Mouse (Mus musculus) thymus, postnatal 10 days (tissue): Measurements from ENCODE around the gene Gm28035.

Experiments used
- DNase-seq, 2 experiments: peaks; one replicate each; pipeline ENCODE4 v3.0.0; 2021; ENCODE audit warnings: low spot score in 2 of 2

The Gm28035 gene

DNA sequence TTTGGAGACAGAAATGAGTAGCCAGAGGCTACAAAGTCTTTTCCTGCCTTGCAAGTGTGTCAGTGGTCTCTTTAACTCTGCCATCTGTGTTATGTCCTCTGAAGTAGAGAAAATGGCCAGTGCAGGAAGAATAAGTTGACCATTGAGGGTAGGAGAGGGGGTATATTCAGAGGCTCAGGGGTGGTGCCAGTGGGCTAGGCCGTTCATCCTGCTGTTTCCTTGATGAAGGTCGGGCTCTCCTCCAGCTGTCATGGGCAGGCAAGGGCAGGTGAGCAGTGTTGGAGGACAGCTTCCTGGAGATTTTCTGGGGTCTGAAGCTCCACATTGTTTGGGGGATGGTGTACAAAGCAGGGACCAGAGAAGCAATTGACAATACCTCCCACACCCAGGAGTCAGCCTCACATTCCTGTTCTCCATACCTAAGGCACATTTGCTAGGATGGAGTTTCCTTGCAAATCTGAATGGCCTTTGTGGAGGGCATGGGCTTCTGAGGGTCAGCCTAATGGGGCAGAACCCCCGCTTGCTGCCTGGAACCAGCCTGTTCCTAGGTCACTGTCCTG lies 1.4 kb upstream of the Gm28035 start:
- no peak for DNase-seq

DNA sequence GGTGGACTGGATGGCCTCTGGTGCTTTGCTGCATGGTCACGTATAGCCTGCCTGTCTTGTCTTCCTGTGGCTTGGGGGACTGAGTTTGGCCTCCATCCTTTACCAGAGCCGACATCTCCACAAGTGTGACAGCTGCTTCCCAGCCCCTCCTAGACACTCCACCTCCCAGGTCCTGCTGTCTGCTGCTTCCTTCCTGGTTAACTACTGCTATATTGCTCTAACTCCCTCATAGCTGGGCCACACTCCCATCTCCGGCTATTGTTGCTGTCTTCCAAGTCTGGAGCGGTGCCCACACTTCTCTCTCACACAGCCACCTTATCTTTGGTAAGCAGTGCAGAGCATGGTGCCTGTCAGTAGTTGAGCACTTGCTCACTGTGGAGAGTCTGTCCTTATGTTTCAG lies 590 bp upstream of the Gm28035 start:
- no peak for DNase-seq

DNA sequence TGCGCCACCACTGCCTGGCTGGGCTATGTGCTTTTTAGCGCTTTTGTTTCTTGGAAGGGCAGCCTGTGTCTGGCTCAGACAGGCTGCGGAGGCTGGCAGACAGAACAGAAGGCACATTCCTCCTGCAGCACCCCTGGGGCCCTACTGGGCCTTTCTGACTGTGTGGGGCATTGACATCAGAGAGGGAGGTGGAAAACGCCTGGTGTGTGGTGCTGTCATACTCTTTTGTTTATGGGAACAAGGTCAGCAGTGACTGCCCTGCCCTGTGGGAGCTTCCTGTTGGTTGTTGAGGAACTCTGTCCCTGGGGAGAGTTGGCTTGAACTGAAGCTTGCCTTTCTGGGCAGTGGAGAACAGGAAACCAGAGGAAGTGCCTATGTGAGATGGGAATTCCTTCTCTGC lies 2.1 kb downstream of the Gm28035 start:
- no peak for DNase-seq

DNA sequence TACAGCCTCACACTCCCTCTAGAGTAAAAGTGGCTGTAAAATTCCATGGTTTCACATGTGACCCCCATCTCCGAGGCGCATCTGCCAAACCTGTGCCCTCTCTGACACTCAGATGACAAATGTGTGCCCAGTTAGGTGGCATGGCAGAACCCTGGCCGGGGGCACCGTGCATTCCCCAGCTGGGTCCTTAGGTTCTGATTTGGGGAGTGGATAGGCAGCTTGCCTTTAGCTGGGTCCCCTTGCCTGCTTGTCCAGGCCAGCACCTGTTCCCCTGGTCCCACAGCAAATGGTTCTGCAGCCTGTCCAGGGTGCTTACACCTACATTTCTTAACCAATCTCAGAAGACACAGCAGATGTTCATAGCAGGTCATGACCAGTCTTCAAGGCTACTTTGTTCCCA lies 3.0 kb downstream of the Gm28035 start:
- DNase-seq: no peak

DNA sequence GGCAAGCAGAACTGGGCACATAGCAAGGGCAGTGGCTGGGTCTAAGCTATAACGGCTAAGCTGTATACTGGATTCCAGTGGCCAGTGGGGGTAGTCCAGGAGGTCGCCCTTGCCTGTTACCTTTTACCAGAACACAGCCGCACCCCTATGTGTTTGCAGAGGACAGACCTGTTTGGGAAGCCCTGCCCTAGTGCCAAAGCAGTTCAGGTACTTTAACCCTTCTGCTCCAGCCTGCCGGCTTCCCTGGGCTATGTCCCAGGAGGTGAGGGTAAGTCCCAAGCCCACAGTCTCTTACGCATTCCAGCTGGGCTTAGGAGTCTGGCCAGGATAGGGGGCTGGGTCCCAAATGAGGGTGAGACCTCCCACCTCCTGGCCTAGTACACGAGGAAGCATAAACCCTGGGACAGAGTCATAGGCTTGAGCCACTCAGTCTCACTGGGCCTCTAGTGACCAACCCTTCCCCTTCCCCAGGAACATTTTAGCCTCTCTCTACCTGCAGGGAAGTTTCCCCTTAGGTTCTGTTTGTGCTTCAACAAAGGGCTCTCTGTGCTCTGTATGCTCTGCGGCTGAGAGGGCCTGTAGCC lies 4.3 kb downstream of the Gm28035 start:
- no peak for DNase-seq

DNA sequence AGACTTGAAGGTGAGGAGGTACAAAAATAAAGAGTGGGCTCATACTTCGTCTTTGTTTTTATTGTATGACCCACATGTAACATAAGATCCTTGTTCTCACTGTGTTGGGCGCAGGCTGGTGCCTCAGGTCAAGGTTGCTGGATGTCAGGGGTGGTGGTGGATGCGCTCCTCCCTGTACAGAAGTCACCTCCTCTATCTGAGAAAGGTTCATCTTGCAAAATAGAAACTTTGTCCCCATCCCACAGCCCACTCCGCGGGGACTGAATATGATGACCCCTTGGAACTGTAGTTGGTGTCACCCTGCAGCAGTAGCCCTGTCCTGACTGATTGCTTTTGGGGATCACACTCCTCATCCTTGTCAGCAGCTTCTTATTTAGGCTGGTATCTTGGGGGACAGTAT lies 6.7 kb downstream of the Gm28035 start:
- no peak for DNase-seq

DNA sequence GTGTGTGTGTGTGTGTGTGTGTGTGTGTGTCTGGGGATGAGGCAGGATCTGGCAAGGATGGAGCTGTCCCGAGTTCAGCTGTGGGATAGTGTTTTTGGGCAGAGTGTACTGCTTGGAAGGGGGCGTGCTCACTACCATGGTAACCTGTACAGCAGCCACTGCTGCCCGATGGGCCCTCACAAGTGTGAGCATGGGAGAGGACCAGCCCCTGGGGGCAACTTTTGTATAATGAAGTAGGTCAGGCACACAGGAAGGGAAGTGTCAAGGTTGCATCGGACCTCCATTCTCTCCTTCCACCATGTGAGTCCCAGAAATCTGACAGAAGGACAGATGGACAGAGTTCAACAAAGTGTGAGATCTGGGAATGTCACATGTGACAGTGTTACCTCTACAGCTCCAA lies 7.3 kb downstream of the Gm28035 start:
- DNase-seq: no peak

DNA sequence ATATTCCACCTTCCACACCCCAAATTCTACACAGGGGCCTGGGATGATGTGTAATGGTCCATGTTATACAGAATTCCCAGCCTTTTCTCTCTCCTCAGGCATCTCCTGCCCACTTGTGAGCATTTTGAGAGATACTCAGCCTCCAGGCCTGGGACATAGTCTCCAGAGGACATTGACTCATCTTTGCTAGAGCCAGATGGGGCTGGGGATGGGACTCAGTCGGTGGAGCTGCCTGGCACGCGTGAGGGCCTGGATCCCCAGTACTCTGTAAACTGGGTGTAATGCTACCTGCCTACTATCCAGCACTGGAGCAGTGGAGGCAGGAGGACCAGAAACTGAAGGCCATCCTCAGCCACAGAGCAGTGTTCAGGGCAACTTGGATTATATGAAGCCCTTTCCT lies 8.8 kb downstream of the Gm28035 start:
- no peak for DNase-seq

DNA sequence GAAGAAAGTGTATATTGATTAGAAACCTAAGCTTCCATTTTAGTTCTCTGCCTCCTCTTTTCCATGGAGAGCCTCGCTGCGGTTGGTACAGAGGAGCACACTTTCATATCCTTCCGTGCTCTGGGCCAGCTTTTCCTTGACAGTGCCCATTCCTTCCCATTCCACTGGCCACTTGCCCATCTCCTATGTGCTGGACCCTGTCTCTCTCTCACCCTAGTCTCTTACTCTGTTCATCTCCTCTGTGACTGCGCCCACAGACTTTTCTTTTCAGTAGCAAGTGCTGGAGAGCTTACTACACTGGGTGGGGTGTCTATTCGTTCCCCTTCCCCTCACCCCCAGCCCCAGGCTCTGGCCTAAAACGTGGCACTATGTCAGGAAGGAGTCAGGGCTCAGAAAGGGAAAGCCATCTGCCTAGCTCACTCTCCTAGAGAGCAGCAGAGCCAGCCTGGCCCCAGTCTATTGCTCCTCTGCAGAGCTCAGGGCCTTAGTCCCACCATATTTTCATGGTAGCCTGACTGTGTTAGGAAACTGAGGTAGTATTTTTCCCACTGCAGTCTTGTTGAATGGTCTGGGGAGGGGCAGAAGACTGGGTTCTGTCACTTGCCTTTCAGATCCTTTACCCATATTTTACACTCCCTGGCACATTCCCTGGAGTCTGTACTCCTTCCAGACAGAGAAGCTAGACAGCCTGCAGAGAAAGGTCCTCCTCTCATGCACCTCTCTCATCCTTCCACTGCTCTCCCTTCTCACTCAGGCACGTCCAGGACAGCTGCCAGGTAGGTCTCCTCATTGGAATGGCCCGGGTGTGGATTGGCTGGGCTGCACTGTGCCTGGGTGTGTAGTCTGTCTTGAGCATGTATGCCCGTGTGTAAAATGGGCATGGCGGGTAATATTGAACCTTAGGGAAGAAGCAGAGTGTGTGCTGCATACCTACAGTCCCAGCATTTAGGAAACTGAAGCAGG lies 10.1 kb downstream of the Gm28035 start:
- no peak for DNase-seq

DNA sequence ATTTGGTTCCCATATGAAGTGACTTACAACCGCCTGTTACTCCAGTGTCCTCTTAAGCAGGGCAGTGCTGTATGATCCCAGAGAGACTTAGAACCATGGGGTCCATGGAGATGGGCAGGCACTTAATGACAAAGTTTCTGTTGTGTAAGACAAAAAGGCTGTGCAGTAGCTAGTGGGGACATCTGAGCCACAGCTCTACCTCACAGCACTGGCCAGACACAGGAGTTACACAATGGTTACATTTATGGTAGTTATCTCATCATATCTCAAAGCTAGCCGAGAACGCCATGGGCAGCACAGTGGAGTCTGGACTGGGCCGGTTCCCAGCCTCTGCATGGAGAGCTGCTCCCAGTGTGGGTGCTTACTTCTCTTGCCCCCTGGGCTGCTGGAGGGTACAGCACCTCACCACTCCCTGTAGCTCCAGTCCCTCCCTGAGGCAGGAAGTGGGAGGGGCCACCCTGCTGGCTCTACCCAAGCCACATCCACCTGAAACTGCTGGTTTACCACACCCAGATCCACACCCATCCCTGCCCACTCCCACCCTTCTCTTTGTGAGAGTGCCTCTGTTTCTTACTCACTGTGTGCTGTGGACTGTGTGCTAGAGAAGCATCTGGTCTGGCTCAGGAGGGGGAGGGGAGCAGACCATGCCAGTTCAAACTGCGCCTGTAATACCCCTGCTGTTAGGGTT lies 11.2 kb downstream of the Gm28035 start:
- peak; percentile 79 to 80 for DNase-seq

DNA sequence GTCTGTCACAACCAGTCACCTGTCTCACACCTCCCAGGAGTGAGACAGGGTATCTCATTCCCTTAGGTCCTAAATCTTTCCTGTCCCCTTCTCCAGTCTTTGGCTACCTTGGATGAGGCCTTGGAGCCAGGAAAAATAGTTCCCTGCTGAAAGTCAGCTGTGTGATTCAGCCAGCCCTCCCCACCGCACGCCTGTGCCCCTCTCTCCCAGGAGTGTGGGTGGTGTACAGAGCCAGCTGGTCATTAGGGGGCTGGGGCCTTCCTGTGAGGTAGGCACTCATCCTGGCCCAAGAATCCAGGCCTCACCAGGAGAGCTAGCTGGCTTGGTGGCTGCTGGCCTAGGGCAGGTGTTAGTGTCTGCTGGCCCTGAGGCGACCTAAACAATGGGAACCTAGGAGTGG lies 12.2 kb downstream of the Gm28035 start:
- DNase-seq: no peak

DNA sequence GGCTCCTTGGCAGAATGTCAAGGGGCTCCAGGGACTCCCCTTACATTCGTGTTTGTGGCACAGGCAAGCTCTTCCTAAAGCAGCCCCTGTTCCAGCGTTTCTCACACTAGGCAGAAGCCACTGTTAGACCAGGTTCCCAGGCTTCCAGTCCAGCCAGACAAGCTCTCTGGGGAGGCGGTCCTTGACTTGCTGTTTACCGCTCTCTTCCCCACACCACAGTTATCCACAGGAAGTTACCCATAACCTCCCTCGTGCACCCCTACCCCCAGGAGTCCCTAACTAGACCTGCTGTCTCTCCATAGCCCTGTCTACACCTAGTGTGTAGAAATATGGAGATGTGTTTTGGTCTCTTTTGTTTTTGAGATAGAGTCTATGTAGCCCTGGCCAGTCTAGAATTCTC lies 13.4 kb downstream of the Gm28035 start:
- no peak for DNase-seq

DNA sequence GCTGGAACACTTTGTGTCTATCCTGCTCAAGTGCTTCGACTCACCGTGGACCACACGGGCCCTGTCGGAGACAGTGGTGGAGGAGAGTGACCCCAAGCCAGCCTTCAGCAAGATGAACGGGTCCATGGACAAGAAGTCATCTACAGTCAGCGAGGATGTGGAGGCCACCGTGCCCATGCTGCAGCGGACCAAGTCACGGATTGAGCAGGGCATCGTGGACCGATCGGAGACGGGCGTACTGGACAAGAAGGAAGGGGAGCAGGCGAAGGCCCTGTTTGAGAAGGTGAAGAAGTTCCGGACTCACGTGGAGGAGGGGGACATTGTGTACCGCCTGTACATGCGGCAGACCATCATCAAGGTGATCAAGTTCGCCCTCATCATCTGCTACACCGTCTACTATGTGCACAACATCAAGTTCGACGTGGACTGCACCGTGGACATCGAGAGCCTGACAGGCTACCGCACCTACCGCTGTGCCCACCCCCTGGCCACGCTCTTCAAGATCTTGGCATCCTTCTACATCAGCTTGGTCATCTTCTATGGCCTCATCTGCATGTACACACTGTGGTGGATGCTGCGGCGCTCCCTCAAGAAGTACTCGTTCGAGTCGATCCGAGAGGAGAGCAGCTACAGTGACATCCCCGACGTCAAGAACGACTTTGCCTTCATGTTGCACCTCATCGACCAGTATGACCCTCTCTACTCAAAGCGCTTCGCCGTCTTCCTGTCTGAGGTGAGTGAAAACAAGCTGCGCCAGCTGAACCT lies 15.4 kb downstream of the Gm28035 start:
- DNase-seq: no peak

DNA sequence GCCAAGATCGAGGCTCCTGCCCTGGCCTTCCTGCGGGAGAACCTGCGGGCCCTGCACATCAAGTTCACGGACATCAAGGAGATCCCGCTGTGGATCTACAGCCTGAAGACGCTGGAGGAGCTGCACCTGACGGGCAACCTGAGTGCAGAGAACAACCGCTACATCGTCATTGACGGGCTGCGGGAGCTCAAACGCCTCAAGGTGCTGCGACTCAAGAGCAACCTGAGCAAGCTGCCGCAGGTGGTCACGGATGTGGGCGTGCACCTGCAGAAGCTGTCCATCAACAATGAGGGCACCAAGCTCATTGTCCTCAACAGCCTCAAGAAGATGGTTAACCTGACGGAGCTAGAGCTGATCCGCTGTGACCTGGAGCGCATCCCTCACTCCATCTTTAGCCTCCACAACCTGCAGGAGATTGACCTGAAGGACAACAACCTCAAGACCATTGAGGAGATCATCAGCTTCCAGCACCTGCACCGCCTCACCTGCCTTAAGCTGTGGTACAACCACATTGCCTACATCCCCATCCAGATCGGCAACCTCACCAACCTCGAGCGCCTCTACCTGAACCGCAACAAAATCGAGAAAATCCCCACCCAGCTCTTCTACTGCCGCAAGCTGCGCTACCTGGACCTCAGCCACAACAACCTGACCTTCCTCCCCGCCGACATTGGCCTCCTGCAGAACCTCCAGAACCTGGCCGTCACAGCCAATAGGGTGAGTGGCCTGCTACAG lies 16.4 kb downstream of the Gm28035 start:
- DNase-seq: no peak

DNA sequence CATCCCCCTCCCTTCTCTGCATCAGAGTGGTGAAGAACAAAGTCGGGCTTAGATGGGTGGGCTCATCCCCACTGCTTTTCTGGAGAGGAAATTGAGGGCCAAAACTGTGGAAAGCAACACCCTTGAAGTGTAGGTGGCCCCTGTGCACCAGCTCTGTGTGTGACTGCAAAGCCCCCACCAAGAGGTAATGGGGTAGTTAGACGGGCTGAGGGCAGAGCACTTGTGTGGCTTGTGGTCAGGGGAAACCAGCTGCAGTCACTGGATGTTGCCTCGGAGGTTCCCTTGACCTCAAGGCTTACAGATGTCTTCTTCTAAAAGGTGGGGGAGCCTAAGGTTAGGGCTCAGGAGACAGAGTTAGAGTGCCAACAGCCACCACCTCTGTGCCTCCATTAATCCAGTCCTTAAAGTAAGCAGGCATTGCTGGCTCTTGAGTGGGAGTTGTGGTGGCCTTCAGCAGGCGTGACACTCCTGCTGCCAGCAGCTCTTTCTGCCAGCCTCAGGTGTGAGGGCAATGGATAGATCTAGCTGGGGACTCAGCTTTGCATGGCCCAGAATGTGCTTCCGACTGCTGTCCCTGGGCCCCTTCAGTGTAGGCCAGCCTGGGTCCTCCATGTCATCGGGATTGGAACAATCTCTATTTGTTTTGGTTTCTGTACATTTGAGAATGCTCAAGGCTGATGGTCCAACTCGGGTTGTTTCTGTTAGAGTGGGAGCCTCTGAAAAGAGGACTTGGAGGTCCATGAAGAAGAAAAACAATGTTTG lies 17.5 kb downstream of the Gm28035 start:
- no peak for DNase-seq

DNA sequence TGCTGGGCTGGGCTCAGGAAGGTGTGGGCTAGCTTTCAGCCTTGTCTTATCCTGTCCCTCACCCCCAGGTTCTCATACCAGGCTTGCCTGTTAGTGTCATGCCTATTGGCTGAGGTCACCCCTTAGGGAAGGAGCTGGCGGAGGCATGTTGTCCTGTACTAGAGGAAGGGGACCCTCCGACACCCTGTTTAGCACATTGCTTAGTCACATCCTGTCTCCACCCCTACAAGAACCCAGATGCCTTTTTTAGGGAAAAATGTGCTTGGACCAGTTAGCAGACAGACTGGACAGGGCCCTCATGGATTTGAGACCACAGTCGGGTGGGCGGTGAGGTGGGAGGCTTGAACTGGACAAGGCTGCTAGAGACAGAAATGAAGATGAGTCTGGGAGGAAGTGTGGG lies 18.2 kb downstream of the Gm28035 start:
- DNase-seq: no peak

DNA sequence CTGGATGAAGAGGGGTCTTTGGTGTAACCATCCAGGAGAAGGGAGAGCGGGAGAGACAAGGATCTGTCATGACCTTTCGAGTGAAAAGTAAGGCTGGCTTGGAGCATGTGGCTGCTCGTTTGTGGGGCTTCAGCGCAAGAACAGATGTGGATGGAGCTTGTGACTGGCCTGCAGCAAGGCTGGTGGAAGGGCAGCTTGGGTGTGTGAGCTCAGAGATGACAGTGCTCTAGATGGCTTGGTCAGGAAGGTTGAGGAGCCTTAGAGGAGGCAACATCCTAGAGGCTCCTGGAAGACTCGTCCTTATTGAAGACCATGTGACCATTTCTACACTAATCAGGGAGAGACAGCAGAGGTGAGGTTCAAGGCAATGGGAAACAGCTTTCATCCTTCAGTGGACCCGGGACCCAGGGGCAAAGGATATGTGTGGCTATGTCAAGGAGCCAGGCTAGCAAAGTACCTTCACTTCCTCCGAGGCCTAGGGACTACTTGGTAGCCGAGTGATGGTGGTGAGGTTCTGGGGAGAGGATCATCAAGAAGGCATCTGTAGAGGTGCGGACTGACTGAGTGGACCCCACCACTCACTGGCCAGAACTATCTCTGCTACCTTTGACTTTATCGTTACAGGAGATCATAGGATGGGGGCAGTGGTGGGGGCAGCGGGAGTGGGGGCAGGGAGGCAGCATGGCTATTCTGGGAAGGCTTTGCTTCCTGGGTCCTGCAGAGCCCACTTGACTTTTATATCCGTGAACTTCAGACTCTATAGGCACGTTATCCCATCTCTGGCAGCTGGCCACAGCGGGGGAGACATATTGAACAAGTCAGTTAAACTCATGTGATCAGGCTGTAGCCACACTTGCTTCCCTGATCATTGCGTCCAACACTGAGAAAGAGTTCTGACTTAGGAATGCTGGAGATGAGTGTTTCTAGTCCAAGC lies 19.0 kb downstream of the Gm28035 start:
- DNase-seq: no peak

DNA sequence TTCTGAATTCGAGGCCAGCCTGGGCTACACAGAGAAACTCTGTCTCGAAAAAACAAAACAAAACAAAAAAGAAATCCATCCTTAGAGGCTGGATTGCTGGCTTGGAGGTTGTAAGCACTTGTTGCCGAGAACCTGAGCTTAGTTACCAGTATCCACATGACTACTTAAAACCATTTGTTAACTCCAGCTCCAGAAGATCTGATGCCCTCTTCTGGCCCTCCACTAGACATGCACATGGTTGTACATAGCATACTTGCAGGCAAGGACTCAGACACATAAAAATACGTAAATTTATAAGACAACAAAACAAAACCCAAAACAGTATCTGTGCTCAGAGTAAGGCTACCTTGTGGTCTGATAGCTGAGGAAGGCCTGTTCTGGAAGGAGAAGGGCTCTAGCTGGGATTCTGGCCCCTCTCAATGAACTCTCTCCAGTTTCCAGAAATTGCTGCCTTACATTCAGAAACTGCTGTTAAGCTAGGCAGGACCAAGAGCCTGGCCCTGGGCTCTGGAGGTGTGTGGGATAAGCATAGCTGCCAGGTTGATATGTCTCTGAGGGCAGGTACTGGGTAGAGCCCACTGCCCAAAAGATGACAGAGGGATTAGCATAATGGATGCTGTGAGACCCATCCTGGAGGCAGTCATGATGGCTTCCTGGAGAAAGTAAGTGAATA lies 20.8 kb downstream of the Gm28035 start:
- no peak for DNase-seq
